Mouse (Mus musculus) kidney, adult 8-10 months (tissue): ENCODE results near the gene P3h2.

ENCODE experiments used
- DNase-seq, 2 experiments: peaks; one replicate each; pipeline ENCODE4 v3.0.0; 2022

Gene P3h2

DNA sequence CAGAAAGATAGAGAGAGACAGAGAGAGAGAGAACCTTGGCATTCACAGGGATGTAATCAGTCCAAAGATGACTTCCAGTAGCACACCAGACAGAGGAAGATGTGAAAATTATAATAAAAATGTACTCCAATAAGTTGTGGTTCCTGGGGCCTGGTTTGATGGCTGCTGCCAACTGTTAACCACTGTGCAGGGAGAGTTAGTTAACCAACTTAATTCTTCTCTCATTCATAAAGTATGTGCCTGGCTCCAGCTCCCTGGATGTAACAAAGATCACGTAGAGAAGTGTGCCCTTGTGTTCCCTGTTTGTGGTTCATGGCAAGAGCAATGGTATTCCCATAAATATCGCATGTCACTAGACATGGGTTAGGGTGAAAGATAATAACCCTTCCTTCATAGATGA lies 128.4 kb downstream of the P3h2 start:
- no peak for DNase-seq

DNA sequence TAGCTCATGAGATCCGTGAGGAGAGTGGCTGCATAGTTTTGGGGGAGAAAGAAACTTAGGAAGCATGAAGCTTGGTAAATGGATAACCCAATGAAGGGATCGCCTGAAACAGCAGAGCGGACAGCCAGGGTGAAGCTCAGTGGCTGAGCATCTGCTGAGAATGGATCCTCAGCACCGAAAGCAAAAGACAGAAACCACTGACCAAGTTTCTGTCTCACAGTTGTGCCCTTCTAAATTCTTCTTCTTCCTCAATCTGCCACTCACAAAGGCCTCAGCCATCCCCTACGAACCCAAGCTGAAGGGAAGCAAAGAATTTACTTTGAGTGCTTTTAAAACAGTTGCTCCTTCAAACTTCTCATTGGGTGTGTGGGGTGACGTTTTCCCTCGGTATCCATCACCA lies 134.3 kb downstream of the P3h2 start:
- no peak for DNase-seq

DNA sequence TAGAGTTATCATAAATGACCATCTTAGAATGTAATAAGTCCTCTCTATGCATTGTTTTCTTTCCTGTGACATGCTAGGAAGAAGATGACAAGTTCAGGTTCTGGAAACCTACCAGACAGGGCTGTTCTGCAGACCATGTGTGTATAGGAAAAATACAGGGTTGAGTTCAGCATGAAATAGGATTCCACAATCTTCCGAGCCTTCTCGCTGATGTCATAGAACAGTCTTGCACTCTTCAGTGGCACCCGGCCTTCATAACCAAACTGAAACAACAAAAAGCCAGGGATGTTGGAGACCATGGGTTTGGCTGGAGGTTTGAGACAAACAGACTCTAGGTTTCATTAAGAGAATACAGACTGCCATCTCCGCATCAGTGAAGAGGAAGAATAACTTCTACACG lies 134.9 kb downstream of the P3h2 start:
- no peak for DNase-seq

DNA sequence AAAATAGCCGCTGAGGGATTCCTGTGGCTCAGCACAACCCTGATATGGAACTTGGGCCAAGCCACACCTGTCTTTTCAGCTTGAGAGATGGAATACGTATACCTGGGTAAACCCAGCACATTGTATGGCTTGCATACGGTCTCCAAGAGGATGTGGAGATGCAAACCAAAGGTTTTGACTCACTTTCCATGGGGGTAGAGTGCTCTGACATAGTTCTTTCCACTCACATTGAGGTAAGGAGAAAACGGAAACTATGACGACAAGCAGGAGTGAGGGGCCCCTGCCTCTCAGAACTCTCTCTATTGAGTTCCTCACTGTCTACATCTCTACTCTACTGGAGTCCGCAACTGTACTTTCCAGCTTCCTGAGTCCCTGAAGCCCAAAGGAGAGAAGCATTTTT lies 135.4 kb downstream of the P3h2 start:
- DNase-seq, result no peak

DNA sequence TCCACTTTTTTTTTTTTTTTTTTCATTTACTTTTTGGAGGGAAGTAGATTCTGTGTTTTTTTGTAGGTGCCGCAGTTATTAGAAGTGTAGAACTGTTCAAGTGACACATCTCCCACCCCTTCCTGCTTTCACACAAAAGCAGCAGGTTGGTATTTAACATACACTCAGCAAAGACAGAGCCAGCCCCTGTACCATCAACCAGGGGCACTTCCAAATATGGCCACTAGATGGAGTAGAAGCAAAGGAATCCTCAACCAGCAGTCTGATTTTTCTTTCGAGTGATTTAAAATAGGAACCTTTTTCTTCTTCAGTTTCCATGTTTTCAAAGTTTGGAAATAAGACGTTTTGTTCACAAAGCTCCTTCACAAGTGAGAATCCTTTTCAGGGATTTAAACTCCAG lies 138.3 kb downstream of the P3h2 start:
- peak; percentile 23 to 61 for DNase-seq

DNA sequence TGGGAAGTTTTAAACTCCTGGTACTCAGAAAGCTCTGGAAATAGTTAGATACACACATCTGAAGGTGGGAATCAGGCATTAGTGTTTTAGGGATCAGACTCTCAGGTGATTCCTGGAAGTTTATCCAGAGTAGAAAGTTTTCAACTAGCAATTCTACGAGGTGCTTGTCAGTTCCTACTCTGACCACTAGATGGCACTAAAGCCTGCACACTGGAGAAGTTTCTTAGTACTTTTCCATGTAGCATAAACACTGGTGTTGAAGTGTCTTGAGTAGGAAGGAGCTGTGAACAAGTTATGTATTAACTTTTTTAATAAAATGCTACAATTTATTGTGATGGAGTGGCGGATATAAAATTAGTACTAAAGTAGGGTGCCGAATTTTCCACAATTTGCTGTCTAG lies 141.7 kb downstream of the P3h2 start:
- DNase-seq, result peak; percentile 53 to 68

DNA sequence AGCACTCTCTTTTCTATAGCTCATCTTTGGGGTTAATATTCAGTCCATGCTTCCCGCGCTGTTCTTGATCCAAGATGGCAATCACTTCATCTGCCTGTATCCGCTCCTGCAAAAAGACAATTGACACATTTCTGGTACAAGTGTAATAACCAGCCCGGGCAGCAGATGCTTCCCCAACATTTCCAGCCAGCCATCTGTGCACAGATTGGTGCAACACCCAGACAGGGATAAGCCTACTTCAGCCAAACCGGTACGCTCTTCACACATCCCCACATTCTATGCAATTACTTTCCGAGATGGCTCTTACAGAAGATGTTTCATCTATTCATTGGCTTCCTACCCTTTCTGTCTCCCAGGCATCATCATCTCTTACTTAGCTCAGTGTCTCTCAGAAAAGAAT lies 145.2 kb downstream of the P3h2 start:
- DNase-seq, result no peak

DNA sequence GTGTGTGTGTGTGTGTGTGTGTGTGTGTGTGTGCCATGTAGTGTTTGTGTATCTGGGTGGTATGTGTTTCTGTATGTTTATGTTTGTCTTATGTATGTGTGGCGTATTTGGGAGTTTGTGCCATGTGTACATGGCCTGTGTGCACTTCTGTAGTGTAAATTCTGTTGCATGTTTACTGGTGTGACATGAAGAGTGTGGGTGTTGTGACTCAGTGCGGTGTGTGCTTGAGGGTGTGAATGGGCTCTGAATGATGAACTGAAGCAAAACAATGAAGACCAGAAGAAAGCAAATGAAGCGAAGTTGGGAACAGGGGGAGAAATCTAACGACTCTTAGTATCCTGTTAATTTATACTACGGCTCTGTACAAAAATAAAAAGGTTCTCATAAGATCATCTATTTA lies 145.7 kb downstream of the P3h2 start:
- DNase-seq, result no peak

DNA sequence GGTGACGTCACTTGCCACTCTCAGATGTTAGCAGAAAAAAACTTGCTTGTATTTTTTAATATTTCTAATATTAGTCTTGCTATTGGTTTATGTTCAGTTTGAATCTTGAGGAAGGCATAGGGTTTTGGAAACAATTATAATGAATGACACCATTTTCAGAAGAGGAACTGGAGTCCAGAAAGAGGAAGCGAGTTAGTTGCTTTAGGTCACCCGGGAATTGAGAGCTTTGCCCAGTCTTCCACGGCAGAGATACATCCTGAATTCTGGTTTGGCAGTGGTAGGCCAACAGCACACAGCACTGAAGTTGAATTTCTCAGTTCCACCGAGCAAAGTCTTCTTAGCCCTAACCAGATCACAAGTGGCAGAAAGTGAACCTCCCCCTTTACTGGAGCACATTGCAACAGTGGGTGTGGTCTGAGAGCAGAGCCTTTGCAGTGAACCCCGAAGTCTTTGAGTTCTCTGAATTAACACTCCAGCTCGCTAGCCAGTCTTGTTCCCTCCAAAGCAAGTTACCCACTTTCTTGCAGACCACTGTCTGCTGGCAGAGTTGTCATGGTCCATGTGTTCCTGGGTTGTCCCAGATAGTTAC lies 146.8 kb downstream of the P3h2 start:
- DNase-seq, result no peak

DNA sequence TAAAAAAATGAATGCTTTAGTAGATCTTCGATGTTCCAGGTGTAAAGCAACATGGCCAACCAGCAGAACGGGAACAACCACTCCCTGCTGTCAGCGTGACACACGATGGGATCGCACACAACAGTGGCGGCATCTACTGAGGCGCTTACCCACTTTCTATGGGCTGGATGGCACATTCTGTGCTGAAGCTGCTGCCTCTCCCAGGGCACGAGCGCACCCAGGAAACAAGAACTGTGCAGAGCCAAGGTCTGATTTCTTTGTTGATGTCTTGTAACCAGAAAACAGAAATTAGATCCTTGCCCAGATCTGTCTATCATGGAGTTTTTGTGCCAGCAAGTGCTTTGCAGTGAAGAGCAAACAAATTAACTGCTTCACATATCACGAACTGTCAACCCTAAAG lies 147.4 kb downstream of the P3h2 start:
- DNase-seq, result no peak

DNA sequence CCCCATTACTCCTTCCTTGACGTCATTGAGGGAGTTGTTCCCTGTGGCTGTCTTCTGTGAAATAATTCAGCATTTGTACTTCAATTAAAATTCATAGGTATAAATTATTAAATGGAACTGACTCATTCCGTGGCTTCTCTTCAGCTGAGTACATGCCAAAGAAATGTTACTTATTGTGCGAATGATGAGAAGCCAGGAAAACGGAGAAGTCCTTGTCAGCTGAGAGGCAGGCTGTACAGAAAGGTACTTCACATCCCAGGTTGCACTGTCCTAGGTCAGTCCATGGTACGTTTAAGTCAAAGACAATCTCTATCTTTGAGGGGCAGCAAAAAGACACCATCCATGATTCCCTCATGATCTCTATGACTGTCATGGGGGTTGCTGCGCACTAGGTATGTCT lies 148.8 kb downstream of the P3h2 start:
- DNase-seq, result no peak

DNA sequence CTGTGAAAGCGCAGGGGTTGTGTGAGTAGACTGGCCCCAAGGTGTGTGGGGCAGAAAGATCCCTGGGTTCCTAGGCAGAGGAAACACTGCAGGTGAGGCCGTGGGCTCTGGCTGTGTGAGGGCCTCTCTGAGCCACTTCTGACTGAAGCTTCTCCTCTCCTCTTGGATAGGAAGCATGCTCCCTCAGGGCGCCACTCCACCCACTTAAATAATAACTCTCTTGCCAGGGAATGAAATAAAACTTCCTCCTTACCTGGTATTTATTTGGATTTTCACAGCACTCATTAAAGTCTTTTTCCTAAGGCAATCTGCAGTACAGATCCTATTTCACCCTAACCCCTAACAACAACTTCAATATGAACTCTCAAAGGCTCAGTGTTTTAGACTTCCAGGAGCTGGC lies 151.0 kb downstream of the P3h2 start:
- no peak for DNase-seq

DNA sequence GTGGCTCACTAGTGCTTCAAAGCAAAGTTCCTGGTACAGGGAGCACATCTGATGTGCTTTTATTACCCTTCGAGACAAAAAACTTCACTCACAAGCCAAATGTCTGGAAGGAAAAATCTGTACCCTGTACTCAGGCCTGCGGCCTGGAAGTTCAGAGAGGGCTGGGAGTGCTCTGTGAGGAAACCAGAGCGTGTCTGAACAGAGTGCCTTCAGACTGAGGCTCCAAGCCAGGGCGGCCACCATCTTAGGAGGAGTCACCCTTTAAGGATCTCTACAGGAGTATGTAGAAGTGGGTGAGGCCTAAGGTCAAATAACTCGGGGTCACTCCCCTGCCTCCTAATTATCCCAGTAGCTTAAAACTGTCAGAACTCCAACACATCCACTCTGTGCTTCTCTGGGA lies 152.2 kb downstream of the P3h2 start:
- no peak for DNase-seq

DNA sequence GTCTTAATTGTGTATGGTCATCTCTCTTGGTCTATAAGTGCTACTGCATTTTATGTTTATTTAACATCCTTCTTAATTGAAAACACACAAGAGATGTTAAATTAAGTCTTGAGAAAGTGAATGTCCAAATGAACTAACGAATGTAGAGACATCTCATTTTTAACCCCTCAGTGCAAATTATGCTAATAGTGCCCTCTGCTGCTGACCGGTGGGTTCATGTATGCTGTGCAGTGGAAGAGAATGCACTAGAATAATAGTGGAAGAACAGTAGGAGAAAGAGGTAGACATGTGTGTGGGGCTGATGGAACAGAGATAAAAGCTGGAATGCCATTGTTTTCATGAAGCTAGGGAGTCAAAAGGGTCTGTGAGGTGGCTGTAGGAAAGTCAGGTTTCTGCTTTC lies 153.6 kb downstream of the P3h2 start:
- peak in 1 of 2 experiments; percentile 45 for DNase-seq

DNA sequence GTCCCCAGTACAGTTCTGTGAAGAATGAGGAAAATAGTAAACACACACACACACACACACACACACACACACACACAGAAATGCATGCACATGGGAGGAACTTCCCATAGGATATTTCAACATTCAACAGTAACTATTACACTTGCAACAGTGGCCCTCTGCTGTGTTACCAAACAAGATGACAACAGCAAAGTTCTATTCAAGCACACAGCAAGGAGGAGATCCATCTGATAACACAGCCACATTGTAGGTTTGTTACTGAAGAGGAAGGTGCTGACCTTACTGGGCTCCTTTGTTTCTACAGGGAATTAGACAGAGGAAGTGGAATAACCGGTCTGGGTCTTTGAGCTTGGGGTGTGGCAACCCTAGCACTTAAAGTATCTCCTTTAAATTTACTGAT lies 157.5 kb downstream of the P3h2 start:
- no peak for DNase-seq

DNA sequence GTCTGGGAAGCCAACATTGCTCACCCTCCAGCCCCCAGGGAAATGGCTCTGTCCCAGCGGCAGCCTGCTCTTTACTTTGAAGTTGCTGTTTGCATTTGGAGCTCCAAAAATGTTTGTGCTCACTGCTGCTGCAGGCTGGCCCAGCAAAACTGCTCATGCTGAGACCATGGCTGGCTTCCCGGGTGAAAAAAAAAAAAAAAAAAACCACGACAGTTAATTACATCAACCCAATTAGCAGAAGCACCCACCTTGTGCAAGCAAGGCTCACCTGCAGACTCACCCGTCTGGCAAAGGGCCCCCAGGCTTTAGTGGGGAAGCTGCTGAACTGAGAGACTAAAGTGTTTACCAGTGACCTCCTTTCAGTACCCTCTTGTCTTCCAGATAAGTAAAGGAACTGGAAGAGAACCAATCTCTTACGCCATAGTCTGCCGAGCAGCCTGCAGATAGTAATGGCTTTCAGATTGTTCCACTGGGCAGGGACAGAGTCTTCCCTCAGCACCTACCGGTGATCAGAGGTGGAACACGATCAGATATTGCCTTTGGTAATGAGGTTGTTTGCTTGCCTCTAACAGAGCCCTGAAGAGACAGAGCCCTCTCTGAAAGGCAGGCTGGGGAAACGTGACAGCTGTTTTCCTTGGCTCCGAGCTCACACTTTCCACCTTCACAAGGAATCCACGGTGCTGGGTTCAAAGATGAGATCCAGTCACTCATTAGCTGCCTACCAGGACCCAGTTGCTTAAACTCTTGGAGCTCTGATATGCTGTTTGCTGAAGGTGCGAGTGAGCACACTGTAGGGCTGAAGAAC lies 160.2 kb downstream of the P3h2 start:
- DNase-seq, result peak in 1 of 2 experiments; percentile 39

DNA sequence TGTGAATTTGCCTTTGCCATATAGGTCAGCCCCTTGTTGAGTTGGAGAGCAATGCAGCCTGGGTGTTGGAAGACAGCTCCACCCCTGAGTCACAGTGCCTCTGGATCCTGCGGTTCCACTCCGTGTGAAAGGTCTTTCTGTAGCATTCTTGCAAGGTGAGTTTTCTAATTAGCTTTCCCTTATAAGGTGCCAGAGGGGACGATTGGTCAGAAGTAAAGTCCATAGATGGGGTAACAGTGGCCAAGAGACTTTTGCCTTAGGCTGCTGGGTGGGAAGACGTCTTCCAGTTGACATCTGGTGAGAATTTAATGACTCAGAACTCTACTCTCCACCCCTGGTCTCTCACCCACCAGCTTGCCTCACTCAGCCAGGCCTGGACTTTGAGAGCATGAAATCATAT lies 163.3 kb downstream of the P3h2 start:
- no peak for DNase-seq

DNA sequence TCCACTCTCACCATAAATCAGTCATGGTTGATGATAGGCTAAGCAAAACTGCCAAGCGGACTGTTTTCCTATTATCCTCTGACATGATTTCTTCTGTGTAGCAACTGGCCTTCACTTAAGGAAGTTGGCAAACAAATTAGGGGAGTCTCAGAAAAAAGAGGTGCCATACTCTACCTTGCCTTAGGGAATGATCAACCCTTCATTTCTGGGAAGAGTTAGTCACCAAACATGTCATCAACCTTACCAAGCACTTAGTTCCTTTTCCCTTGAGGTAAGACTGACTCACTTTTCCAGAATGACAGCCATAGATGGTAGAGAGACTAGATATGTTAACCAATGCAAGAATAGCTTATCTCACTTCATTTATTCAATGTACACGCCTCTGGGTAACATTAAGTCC lies 171.4 kb downstream of the P3h2 start:
- no peak for DNase-seq

DNA sequence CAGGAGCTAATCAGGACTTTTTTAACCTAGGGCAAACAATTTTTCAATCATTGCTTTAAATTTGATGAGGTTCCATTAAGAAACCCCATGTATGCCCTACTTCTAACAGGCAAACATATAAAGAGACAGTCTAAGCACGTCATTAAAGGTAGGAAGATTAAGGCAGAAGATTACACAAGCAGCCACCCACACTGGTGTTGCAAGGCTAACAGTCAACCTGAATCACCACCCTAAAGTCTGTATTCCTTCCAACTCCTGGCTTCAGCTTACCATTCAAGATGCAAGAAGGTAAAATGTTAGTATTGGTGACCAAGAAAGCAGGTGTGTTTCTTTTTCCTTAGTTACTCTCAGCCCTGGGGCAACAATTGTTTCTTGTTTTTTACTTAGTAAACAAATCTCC lies 193.4 kb downstream of the P3h2 start:
- no peak for DNase-seq
